Mouse (Mus musculus) ovary, adult 2 months (tissue): ENCODE measurements around the gene Ddx28. TPM values are rescaled to one million over a fixed set of nuclear protein-coding genes. Genes with fewer than 3 reads are reported as not detected.

Experiments used
- polyA plus RNA-seq: library from polyadenylated mRNA; depleted of rRNA; stranded (reverse); fragments of >200 nt; gene quantifications from 2 replicates; pipeline ENCODE4 v1.2.3, GENCODE M21; 2012; rRNA removed

The Ddx28 gene
- 14.6 and 19.5 TPM in 2 replicates for polyA plus RNA-seq

GRCm38 (mm10) chr8:106011643-106011986 is at the start of gene Ddx28:
Ddx28 (minus strand) TSS chr8:106011882.

DNA sequence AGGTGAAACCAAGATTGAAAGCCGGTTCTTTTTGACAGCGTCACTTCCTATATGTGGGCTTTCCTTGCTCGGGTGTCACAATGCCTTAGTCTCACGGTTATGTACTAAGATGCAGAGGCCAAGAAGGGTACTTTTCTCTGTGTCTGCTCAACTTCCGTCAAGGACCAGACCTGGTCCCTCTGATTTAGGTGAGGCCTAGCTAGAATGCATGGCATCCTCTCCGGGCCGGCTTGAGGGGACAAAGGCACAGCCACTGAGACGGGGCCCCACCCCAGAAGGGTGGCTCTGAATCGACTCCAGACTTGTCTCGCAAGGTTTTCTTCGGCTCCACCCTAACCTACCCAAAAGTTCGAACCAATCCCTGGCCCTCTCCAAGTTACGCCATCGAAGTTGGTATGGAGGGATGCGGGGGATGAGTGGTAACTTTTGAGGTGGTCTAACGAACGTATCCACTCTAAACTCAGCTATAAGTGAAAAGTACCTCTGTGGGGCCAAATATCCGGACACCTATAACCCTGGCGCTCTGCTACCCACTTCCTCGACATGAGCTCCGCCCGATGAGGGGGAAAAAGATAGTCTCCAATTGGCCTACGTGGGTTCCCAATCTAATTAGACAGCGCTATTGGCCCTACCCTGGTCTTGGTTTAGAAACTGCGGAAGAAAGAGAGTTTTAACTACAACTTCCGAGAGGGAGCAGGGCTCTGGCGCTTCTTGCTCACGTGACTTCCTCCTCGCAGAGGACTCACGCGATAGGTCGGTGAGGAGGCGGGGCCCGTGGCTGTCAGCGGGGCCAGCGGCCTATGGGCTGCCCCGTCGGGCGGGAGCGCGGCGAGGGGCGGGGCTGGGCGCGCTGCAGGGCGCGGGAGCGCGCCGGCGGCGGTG is 47.3 kb upstream of the Ddx28 start, which contains the start of gene Nfatc3:
Gene Nfatc3, plus strand, starts transcription at position 110 of the 882 bp plus-strand sequence.

DNA sequence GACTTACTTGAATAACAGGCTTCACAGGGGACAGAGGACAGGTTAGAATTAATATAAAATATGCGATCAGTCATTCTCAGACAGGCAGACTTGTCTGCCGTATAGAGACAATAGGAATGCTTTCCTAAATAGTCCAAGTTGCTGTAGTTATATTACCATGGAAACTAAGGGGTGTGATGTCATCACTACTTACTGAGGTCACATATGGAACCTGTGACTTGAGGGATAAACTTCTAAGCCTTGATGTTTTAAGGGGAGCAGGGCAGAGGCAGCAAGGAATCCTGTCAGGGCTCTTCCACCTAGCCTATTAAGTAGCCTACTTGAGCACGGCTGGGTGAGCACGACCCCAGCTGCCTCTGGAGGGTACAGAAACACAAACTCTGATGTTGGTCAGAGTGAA is 5.8 kb downstream of the Ddx28 start, which contains the start of gene Dpep2nb:
Gene Dpep2nb, minus strand, starts transcription at position 101 of the 400 bp plus-strand sequence.

DNA sequence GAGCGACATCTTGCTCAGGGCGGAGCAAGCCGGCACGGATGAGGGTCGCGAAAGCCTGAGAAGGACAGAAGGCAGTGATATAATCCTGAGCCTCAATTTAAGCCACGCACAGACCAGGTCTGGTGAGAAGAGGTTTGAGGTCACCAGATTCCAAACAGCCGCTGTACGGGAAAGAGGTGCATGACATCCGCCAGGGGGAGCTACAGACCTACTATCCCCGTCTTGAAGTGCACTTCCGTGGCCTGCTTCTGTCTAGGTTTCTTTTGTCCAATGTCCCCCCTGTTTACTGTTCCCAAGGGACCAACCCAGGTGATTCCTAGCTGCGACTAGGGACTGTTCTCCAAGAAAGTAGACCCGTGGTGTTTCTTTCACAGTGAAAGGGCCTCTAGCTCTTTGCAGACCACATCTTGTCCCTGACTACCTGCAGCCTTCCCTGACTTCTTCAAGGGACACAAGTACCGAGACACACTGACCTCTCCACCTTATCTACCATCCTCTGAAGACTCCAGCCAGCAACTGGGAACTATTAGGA is 20.8 kb downstream of the Ddx28 start, which contains the start of gene Dus2:
Gene Dus2, plus strand, starts transcription at position 482 of the 532 bp plus-strand sequence.

DNA sequence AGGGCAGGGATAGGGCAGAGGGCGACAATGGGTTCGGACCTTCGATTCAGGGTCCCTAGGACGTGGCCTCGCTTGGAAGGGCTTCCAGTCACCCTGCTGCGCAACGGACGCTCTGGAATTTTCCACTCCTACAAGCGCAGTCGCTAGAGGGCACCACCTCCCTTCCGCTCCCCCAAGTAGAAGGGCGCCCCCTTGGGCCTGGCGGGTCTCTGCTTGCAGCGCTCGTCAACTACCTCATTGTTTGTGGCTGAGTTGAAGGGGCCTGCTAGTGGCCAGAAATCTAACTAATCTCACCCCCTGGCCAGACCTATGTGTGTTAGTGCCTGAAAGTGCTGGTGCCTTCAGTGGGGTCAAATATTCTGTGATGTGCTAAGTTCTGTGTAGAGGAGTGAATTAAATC is 32.4 kb downstream of the Ddx28 start, which contains the start of gene Dpep3:
Gene Dpep3, minus strand, starts transcription at position 105 of the 400 bp plus-strand sequence.

DNA sequence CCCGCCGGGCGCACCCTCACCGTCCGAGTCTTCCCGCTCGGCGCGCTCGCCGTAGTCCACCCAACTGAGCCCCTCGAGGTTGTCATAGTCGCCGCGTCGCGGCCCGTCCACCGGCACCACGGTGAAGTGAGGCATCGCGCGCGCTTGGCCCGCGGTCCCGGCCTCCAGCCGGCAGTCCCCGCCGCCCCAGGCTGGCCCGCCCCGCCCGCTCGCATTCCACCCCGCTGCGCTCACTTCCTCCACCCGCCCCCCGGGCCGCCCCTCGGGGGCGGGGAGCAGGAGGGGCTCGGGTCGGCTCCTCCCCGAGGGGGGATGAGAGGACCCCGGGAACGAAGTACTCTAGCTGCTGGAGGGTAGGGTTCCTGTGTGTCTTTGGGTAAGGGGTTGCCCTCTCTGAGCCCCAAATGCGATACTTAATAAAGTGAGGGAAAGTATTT is 45.8 kb downstream of the Ddx28 start, which contains the start of gene Slc12a4:
Gene Slc12a4, minus strand, starts transcription at position 193 of the 437 bp plus-strand sequence.

Other genes with a start within 250 kb of the Ddx28 start
- 32.9 and 33.2 TPM in 2 replicates for gene Ranbp10, start 184.5 kb downstream of the Ddx28 start, polyA plus RNA-seq
- gene Tsnaxip1, start 184.2 kb downstream of the Ddx28 start, polyA plus RNA-seq = 0.83 and 0.91 TPM in 2 replicates
- gene Cenpt, start 158.6 kb downstream of the Ddx28 start, polyA plus RNA-seq = 25.1 and 31.5 TPM in 2 replicates
- gene Thap11, start 156.8 kb downstream of the Ddx28 start, polyA plus RNA-seq = 123 and 125 TPM in 2 replicates
- gene Nutf2, start 151.3 kb downstream of the Ddx28 start, polyA plus RNA-seq = 43.3 and 62.6 TPM in 2 replicates
- 140 and 149 TPM in 2 replicates for gene Edc4, start 131.0 kb downstream of the Ddx28 start, polyA plus RNA-seq
- 9.7 and 9.8 TPM in 2 replicates for gene Nrn1l, start 118.3 kb downstream of the Ddx28 start, polyA plus RNA-seq
- gene Pskh1, start 111.4 kb downstream of the Ddx28 start, polyA plus RNA-seq = 75.9 and 81.9 TPM in 2 replicates
- gene Ctrl, start 78.0 kb downstream of the Ddx28 start, polyA plus RNA-seq = 4.0 and 6.0 TPM in 2 replicates
- gene Psmb10, start 73.4 kb downstream of the Ddx28 start, polyA plus RNA-seq = 143 and 177 TPM in 2 replicates
- 5.1 and 8.3 TPM in 2 replicates for gene Lcat, start 68.5 kb downstream of the Ddx28 start, polyA plus RNA-seq
- 97.5 and 103 TPM in 2 replicates for gene Slc12a4, start 45.8 kb downstream of the Ddx28 start, polyA plus RNA-seq
- gene Dpep3, start 32.5 kb downstream of the Ddx28 start, polyA plus RNA-seq = 0.49 and 0.52 TPM in 2 replicates
- 10.5 and 12.3 TPM in 2 replicates for gene Dus2, start 20.5 kb downstream of the Ddx28 start, polyA plus RNA-seq
- gene Dpep2nb, start 5.9 kb downstream of the Ddx28 start, polyA plus RNA-seq = not detected in 2 replicates
- 21.8 and 35.0 TPM in 2 replicates for gene Nfatc3, start 47.0 kb upstream of the Ddx28 start, polyA plus RNA-seq
- 20.6 and 21.5 TPM in 2 replicates for gene Esrp2, start 125.1 kb upstream of the Ddx28 start, polyA plus RNA-seq
- gene Pla2g15, start 138.5 kb upstream of the Ddx28 start, polyA plus RNA-seq = 23.2 and 23.3 TPM in 2 replicates
- gene Slc7a6, start 157.0 kb upstream of the Ddx28 start, polyA plus RNA-seq = 48.7 and 68.6 TPM in 2 replicates
- 23.7 and 26.1 TPM in 2 replicates for gene Slc7a6os, start 199.1 kb upstream of the Ddx28 start, polyA plus RNA-seq
- gene Prmt7, start 199.1 kb upstream of the Ddx28 start, polyA plus RNA-seq = 44.0 and 46.4 TPM in 2 replicates